Mouse (Mus musculus) cerebellum, adult 9-11 months (tissue): ENCODE data around the gene Plekhn1.

Experiments
- DNase-seq: peaks from one replicate; pipeline ENCODE4 v3.0.0; 2022

Plekhn1 gene

DNA sequence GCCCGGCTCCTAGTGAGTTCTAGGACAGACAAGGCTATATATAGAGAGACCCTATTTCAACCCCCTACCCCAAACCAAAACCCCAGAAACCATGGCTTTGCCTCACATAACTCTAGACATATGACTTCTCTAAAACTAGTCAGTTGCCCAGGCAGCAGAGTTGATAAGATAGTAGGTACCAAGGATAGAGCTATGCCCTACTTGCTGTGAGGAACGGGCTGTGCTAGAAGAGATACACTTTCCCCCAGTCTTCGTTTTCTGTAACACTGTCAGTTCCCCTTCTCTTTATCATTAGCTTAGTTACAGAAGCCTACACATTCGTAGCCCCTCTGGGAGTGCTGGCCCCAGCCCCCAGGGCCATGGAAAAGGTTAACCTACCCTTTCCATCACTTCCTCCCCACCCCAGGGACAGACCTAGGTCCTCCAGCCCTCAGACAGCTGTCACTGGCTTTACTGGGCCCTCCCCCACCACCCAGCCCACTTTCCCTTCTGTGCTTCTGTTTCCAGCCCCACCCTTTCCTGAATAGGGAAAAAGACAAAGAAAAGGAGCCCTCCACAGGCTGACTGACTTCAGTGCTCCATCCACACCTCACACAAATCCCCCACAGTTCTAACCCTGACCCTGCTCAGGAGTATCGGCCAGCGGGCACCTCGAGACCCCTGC lies 50.2 kb downstream of the Plekhn1 start:
- no peak for DNase-seq

GRCm38 (mm10) chr4:156183747-156184146 lies 50.9 kb downstream of the Plekhn1 start:
- DNase-seq, result no peak

DNA sequence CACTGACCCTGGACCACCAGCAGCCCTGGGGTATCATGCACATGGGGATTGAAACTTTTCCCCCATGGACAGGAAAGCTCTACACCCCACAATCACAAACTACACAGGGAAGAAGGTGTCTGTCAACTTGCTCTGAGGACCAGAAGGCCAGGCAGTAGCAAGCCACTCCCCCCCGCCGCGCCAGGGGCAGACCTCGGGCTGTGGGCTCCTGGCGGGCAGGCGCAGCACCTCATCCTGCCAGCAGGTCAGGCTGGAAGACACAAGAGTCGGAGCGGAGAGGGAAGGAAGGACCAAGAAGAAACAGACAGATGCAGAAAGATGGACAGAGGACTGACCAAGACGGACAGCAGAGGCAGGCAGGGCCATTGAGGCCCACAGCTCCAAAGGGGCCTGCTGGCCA lies 57.0 kb downstream of the Plekhn1 start:
- DNase-seq, result no peak

DNA sequence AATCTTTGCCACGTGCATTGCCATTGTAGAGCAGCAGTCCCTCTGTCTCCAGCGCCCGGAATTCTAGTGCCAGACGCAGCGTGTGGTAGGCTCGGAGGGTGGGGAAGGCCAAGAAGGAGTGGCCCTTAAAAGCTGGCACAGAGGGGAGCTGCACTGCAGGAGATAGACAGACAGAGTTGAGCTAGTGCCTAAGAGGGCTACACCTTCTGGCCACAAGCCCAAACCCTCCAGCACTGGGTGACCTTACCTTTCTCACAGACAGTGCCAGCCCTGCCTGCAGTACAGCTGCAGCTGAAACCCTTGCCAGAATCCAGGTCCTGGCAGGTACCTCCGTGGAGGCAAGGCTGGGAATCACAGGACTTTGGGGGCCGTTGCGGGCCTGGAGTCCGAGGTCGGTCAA lies 62.8 kb downstream of the Plekhn1 start:
- DNase-seq, result no peak
